ENCODE assay signal across 11 mouse cellular contexts in genomic region chr19:53427817-53428216, GRCm38 (mm10). TPM values are rescaled to one million over a fixed set of nuclear protein-coding genes. Genes with fewer than 3 reads are reported as not detected.
DNase-seq lines count a peak whose midpoint lies in the region; ATAC-seq lines count a peak whose summit lies in the region.
"Had no signal": no experiment of that assay in that cellular context is flagged by ENCODE, and none has a peak within 500 bp of the region (broad histone marks: within the 10 kb centered on the region; RNA-seq: fewer than 3 reads in every experiment).

No protein-coding gene starts in this region.

- ATAC-seq in forebrain, embryonic 14.5 days = no peak
- peak; percentile 32; the same call in 1 of the 2 replicates for ATAC-seq in intestine, embryonic 15.5 days

- H3K9me3 ChIP-seq in forebrain, embryonic 14.5 days (replicated peaks; ENCODE audit: control insufficient read depth, low read length) = no peaks in the 10 kb centered on the region
- H3K9me3 ChIP-seq in intestine, embryonic 15.5 days = no peaks in the 10 kb centered on the region

- 0 out of 2 replicates have a peak overlapping the region, but pooled peaks have one; percentile 28 for H3K27ac ChIP-seq in forebrain, embryonic 14.5 days (ENCODE audit: low read depth, low read length)
- H3K27ac ChIP-seq in intestine, embryonic 15.5 days = no peak overlapping the region

- no peak overlapping the region for H3K4me3 ChIP-seq in forebrain, embryonic 14.5 days (ENCODE audit: low read depth, low read length)
- H3K4me3 ChIP-seq in intestine, embryonic 15.5 days (replicated peaks) = no peak overlapping the region

- no peak overlapping the region for H3K9ac ChIP-seq in forebrain, embryonic 14.5 days (ENCODE audit: low read length)
- no peak overlapping the region for H3K9ac ChIP-seq in intestine, embryonic 15.5 days

- H3K4me2 ChIP-seq in forebrain, embryonic 14.5 days (ENCODE audit: low read length) = no peak overlapping the region
- no peak overlapping the region; the same call in 1 of the 2 replicates for H3K4me2 ChIP-seq in intestine, embryonic 15.5 days (replicated peaks)

- peak; percentile 54 for DNase-seq in layer of hippocampus, adult 11-12 months (ENCODE audit: low spot score)
- DNase-seq in layer of hippocampus, postnatal 25 days (ENCODE audit: extremely low spot score in 1 of 2, low spot score in 1 of 2) = no peak
- DNase-seq in forebrain, embryonic 14.5 days (ENCODE audit: low spot score) = peak; percentile 39
- DNase-seq in right cerebral cortex, postnatal 14 days = peak; percentile 47
- no peak for DNase-seq in cerebellum, adult 9-10 months
- no peak for DNase-seq in thymus, postnatal 4 days

- peaks cover 14% of the 10 kb centered on the region; the same call in 1 of the 2 replicates for H3K4me1 ChIP-seq in forebrain, embryonic 14.5 days (ENCODE audit: control insufficient read depth, insufficient read depth, low read length)
- peaks cover 11% of the 10 kb centered on the region; the same call in 1 of the 2 replicates for H3K4me1 ChIP-seq in intestine, embryonic 15.5 days (replicated peaks)

- H3K36me3 ChIP-seq in forebrain, embryonic 14.5 days (ENCODE audit: control insufficient read depth, insufficient read depth, low read length) = no peaks in the 10 kb centered on the region
- H3K36me3 ChIP-seq in intestine, embryonic 15.5 days = no peaks in the 10 kb centered on the region

- WGBS in forebrain, embryonic 14.5 days = 54% methylated on average over 8 of the region's 8 CpGs
- 38% methylated on average over 8 of the region's 8 CpGs for WGBS in intestine, embryonic 15.5 days

- H3K27me3 ChIP-seq in forebrain, embryonic 14.5 days (replicated peaks; ENCODE audit: control insufficient read depth, insufficient read depth, low read length) = no peaks in the 10 kb centered on the region
- H3K27me3 ChIP-seq in intestine, embryonic 15.5 days (replicated peaks) = no peaks in the 10 kb centered on the region

RNA-seq across cellular contexts. Expression of gene Smndc1, which starts 37.4 kb away (rescaled TPM):
- total RNA-seq in layer of hippocampus, postnatal 25 days (2021) = 10 to 100 TPM; 36.9 to 39.7 TPM
- polyA plus RNA-seq in forebrain, embryonic 14.5 days (2014; fragmentation: Nextera tagmentation; extraction: Ambion mirVana) = 41.5 and 44.5 TPM in 2 replicates
- polyA plus RNA-seq in intestine, embryonic 15.5 days (2015; fragmentation: Nextera tagmentation; extraction: Ambion mirVana) = 42.0 and 42.7 TPM in 2 replicates

RNA-seq across cellular contexts. Expression of gene Gm10197, which starts 56.3 kb away (rescaled TPM):
- not detected for total RNA-seq in layer of hippocampus, postnatal 25 days (2021)
- polyA plus RNA-seq in forebrain, embryonic 14.5 days (2014; fragmentation: Nextera tagmentation; extraction: Ambion mirVana) = 7.2 TPM in 1 of 2 replicates, not detected in the other
- polyA plus RNA-seq in intestine, embryonic 15.5 days (2015; fragmentation: Nextera tagmentation; extraction: Ambion mirVana) = 1.4 TPM in 1 of 2 replicates, not detected in the other
- total RNA-seq: adrenal gland, adult 18-20 months; gastrocnemius, adult 8-10 months; left cerebral cortex, postnatal 10 days had no signal
- polyA plus RNA-seq: embryonic facial prominence, embryonic 11.5 days had no signal

Comparison
In these comparisons a context has a peak if more than half of its experiments do, and no peak if none do; other contexts are left out.
1. DNase-seq: peak in layer of hippocampus, adult 11-12 months (single experiment), forebrain, embryonic 14.5 days (single experiment) and right cerebral cortex, postnatal 14 days (single experiment); none in layer of hippocampus, postnatal 25 days (0 of 2), cerebellum, adult 9-10 months (single experiment) and thymus, postnatal 4 days (single experiment).